Mouse (Mus musculus) T-helper 1 cell (primary cell): ENCODE measurements around the gene Psen1.

Source experiments
- in situ Hi-C: fragments of 300-600 bp; cut with MboI, MseI; formaldehyde crosslinking; loops from one replicate; pipeline ENCODE4 v1.15.1; 2025; ENCODE audit warnings: high pct_unique_total_duplicates

Gene Psen1

GRCm38 (mm10) chr12:83723037-83723436, 35.1 kb downstream of the Psen1 start:
- in situ Hi-C loops: no loop called here

DNA sequence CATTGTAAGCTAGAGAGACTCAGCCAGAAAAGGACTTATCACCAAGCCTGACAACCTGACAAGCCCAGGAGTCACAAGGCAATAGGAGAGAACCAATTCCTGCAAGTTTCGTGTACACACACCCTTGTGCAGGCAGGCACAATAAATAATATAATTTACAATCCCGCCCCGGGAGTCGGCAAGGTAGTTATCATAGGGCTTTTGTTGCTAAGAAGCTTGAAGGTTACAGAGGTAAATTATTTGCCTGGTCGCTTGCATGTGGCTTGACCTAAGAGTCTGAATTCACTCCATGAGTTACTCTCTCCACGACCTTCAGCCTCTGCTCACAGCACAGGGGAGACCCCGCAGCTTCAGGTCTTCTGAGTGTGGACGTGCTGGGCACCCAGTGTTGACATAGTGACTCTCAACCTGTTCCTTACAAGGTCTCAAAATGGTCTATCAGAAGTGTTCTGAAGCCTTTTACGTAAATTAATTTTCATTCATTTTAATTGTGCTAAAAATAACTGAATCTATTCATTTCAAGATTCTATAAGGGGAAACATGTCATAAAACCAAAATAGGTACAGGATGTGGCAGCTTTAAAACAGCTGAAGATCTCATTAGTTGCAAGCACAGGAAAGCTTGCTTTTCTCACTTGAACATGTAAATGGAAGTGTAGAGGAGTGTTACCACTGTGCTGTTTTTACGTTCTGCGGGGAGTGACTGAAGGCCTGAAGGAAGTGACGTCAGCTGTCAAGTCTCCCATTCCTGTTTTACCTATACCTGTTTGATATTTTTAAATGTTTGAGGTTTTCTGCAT, 38.8 kb downstream of the Psen1 start:
- in situ Hi-C loops: no loop called here

DNA sequence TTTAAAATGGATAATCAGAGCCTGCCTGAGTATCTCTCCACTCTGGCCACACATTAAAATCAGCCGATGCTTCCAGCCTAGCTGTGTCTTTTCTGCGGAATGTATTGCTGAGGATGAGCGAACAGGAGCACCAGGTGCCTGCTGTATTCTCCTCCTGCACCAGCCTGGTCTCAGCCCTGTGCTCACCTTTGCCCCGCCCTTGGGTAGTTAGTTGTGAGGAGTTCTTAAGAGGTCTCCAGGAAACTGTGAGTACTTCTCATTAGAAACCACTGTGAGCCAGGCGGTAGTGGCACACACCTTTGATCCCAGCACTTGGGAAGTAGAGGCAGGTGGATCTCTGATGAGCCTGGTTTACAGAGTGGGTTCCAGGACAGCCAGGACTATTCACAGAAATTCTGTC, 44.3 kb downstream of the Psen1 start:
- in situ Hi-C loops: no loop called here

GRCm38 (mm10) chr12:83734047-83734446, 46.1 kb downstream of the Psen1 start:
- in situ Hi-C loops: no loop called here

DNA sequence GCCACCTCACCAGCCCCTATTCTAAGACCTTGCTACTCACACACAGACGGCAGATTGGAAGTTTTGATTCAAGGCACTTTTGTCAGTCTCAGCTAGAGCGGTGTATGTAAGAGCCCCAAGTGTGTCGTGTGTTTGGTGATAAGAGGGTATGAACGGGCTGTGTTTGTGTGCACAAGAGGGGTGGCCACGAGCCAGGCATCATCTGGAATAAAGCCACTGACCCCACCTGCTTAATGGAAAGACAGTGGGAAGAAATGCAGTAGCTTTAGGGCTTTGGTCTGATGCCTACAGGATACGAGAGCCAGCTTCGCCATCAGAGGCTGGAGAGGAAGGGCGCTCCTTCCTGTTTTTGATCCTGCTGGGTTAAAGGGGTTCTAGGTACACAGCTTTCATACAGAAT, 48.3 kb downstream of the Psen1 start:
- in situ Hi-C loops: no loop called here

DNA sequence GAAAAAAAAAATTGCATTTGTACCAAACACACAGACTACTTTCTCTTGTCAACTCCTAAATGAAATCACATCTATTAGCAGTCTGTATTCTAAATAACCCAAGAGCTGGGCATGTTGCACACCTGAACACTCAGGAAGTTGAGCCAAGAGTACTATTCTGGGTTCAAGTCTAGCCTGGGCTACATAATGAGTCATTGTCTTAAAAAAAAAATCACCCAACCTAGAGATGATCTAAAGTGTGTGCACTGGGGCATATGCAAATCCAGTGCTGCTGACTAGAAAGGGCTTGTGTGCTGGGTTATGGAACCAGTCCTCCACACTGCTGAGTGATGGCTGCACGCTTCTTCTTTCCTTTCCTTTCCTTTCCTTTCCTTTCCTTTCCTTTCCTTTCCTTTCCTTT, 50.7 kb downstream of the Psen1 start:
- in situ Hi-C loops: no loop called here

- in situ Hi-C loops: no loop called here
Measured at GRCm38 (mm10) chr12:83741722-83742121, 53.8 kb downstream of the Psen1 start.

DNA sequence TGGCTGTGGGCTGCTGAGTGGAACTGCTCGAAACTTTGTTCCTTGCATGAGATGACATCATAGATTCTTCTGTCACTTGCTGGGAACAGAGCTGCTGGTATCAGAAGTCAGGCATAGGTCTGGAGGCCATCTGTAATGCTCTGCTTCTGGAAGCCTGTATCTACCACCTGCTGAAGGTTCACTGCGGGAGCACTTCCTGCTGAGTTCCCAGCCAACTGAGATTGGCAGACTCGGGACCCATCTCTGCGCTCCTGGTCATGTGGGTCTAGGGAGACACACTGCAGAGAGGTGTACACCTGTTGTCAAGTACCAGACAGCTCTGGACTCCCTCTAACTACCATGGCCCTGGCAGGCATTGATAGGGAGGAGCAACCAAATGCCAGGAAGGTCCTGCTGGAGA, 54.9 kb downstream of the Psen1 start:
- in situ Hi-C loops: no loop called here

DNA sequence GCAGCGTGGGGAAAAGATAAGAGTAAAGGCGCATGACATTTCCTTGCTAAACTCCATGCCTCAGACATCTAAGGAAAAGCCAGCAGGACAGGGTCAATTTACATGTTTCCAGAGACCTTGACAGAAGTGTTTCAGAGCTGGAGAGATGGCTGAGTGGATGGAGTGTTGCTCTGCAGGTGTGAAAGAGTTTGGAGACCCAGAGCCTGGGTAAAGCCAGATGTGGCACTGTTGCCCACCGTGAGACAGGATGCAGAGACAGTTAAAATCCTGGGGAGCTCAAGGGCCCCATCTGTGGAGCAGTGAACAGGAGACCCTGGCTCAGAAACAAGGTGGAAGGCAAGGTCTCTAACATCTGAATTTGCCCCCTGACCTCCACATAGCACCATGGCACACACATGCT, 55.8 kb downstream of the Psen1 start:
- in situ Hi-C loops: no loop called here

DNA sequence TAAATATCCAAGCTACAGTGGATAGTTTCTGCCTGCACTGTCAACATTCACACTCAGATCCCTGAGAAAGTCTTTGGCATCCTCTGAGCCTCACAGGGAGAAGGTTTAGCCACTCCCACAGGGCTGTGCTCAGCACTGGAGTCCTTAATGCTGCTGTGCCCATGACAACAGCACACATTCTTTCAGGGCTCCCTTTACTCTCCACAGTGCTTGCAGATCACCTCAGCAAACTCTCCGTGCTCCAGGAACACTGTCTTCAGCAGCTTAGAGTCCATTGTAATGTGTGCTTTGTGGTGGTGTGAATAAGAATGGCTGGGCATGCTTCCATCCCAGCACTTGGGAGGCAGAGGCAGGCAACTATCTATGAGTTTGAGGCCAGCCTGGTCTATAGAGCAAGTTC, 61.2 kb downstream of the Psen1 start:
- in situ Hi-C loops: no loop called here

DNA sequence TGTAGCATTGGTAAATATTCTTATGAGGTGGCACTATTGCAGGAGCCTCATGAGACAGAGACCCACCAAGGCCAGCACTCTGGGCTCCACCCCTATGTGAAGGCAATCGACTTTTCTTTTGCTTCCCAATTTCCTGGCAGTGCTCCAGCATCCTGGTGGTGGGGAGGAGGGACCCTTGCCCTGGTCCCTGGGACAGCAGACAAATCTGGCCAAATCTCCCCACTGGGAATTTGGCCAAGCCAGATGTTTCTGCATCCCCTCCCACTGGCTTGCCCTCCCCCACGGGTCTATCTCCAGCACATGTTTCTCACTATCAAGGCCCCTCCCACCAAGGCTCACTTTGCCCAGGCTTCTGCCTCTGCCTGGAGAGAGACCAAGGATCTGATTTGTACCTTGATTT, 64.5 kb downstream of the Psen1 start:
- in situ Hi-C loops: no loop called here

DNA sequence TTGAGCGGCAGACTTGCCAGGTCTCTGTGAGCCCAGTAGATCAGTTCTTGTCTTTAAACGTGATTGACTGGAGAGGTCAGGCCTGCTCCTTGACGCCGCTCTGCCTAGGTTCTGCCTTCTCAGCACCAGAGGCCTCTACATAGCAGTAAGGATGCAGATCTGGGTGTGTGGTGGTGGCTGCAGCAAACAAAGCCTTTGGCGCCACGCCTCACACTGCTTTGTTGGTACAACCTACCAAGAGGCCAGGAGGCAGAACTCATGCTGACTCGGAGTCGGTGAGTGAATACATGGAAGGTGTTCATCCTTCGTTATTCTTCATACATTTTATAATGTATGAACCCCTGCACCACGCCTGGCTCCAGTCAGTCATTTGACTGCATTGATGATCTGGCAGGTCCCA, 70.8 kb downstream of the Psen1 start:
- in situ Hi-C loops: no loop called here

DNA sequence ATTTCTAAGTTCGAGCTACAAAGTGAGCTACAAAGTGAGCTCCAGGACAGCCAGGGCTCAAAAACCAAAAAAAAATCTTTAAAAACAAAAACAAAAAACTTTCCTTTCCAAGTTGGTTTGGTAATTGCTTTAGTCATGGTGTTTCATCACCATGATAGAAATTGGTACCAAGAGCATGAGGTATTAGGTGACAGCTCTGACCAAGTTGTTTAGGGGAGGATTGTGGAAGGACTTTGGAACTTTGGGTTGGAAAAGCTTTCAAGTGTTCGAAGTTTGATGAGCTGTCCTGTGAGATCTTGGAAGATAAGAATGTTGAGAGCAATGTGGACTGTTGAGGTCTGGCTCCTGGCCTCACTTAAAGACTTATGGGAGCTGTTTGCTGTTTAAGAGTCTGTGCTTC, 72.2 kb downstream of the Psen1 start:
- in situ Hi-C loops: no loop called here

GRCm38 (mm10) chr12:83762706-83763105, 74.8 kb downstream of the Psen1 start:
- in situ Hi-C loops: no loop called here

DNA sequence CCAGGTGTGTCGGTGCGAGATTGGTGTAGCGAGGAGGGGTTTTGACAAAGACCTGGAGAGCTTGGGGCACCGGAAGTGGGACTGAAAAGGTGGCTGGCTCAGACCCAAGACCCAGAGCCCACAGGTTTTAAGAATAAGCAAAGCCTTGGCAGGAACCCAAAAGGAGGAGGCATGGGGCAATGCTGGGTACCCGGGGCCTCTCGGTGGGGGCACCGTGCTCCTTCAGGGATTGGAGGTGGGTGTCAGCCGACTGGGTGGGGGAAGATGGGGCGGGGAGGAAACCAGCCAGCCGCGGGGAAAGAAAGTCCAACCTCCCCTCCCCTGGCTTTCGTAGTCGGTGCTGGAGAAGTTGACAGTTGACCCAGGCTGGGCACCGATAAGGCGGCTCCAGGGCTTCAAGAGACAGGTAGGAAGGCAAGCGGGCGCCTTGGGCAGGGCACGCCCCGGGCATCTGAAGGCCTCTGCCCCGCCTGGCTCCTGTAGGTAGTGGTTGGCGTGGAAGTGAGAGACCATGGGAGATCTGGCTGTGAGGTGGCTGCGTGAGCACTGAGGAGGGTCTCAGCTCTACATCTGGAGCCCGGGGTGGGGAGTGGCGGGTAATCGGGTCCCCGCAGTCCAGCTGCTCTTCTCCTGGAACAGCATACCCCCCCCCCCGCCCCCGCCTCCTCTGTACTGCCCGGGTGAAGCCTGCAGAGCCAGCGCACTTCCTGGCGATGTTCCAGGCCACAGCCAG, 75.5 kb downstream of the Psen1 start, which contains the start of gene Papln:
Gene Papln, plus strand, starts transcription at position 324 of the 733 bp plus-strand sequence.
- in situ Hi-C loops: no loop called here

- in situ Hi-C loops: no loop called here
Measured at GRCm38 (mm10) chr12:83764044-83764365, 76.1 kb downstream of the Psen1 start.

DNA sequence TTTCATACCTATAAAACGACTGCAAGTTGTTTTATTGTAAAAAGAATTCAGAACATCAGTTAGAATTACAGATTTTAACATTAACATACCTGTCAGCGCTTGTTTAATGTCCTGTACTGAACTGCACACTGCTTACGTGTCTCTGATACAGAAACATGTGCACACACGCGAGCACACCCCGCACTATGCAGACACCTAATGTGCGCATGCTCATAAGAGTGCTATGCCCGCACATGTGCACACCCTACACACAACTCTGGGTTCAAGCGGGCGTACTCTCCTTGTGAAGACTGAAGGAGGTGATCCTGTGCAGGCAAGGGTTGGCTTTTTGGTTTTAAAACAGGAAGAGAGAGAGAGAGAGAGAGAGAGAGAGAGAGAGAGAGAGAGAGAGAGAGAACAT, 76.6 kb downstream of the Psen1 start:
- in situ Hi-C loops: no loop called here

GRCm38 (mm10) chr12:83765965-83766603, 78.1 kb downstream of the Psen1 start:
- in situ Hi-C loops: loop anchor here (5.0 kb wide), 1 partner anchor 54 kb away; no protein-coding TSS in a partner anchor

DNA sequence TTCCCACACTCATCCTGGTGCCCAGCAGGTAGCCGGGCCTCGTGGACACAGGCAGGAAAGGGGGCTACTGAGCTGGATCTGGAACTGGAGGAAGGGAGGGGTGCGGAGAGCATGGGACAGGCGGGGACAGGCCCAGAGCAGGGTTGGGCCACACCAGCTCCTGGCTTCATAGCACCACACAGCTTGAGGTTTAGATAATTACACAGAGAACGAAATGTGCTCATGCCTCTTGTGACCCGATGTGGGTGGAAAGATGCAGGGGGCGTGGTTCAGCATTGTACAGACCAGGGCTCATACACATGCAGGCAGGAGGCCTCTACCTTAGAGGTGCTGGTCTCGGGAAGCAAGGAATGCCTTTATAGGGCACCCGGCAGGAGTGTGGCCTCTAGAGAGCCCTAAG, 79.9 kb downstream of the Psen1 start:
- in situ Hi-C loops: loop anchor here (5.0 kb wide), 1 partner anchor 56 kb away; no protein-coding TSS in a partner anchor

DNA sequence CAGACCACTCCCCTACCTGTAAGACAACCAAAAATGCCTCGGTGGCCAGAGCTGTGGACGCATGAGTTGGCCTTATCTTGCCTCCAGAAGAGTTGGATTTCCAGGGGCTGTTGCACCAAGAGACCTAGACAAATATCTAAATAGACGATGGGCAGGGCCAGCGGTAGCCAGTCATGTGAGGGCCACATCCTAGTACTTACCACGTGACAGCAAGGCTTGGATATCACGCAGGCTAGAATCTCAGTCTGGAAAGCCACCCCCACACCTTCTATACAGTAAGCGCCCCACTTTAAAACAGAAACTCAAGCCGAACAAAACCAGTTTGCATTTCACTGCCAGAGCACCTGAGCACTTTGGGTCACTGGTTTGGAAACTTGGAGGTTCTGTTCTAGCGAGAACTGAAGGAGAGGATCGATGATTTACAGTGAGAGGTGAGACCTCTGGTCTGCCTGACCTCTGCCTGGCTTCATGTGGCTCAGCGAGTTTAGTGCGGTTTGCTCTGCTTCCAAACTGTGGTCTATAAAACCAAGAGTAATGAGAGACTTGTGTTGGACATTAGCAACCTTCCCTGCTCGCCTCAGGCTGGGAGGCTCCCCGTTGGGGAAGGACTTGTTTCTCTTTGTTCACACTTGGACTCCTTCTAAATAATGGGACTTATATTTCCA, 80.4 kb downstream of the Psen1 start:
- in situ Hi-C loops: loop anchor here (5.0 kb wide), 1 partner anchor 56 kb away; no protein-coding TSS in a partner anchor

- in situ Hi-C loops: no loop called here
Measured at GRCm38 (mm10) chr12:83770418-83771256, 82.7 kb downstream of the Psen1 start.
